Mouse (Mus musculus): Measurements from ENCODE around the gene Slc9a7. TPM values are rescaled to one million over a fixed set of nuclear protein-coding genes. Genes with fewer than 3 reads are reported as not detected.
A peak's percentile ranks its signal among the peaks of the same experiment; 100 is the strongest.

Gene Slc9a7
- 10 to 100 TPM in 25 of 26 experiments, 1 to 10 TPM in 1; 9.7 to 90.5 (median 28.4) TPM for total RNA-seq (2018; cell fraction: chromatin; rRNA removed)
- 10 to 100 TPM in 25 of 26 experiments, 1 to 10 TPM in 1; 9.7 to 50.6 (median 21.8) TPM for total RNA-seq (2018; cell fraction: cytosol; rRNA removed)
- 10 to 100 TPM; 14.1 to 76.9 (median 32.0) TPM for total RNA-seq (2018; cell fraction: nucleus; rRNA removed)
- 6.2 to 18.1 TPM (median 8.3 TPM) in 3 replicates for polyA plus RNA-seq (2018)

GRCm38 (mm10) chrX:20291282-20292039 lies at the start of gene Slc9a7:
Slc9a7 (minus strand) TSS chrX:20291807.
- 19% methylated on average over 47 of the region's 65 CpGs for WGBS (ENCODE audit: missing documents)
- Histone ChIP-seq H3K79me2 (ENCODE audit: inconsistent target) (peaks cover 42% of the 10 kb centered on the region), H3K36me3 (ENCODE audit: inconsistent target) (no peaks in the 10 kb centered on the region), H3K4me3 (ENCODE audit: inconsistent target) (peak within 1 kb of the TSS; percentile 55), H3K27ac (0 out of 2 replicates have a peak within 1 kb of the TSS, but pooled peaks have one; percentile 12)

GRCm38 (mm10) chrX:20335722-20336121 lies 44.1 kb upstream of the Slc9a7 start:
- Histone ChIP-seq H3K4me3 (ENCODE audit: inconsistent target) (no peak overlapping the region), H3K79me2 (ENCODE audit: inconsistent target) (no peaks in the 10 kb centered on the region), H3K36me3 (ENCODE audit: inconsistent target) (no peaks in the 10 kb centered on the region), H3K27ac (no peak overlapping the region)
- 37% methylated on average over 2 of the region's 2 CpGs for WGBS (ENCODE audit: missing documents)

- Histone ChIP-seq H3K27ac (no peak overlapping the region), H3K79me2 (ENCODE audit: inconsistent target) (no peaks in the 10 kb centered on the region)
- 90% methylated on average over 1 of the region's 1 CpGs for WGBS (ENCODE audit: missing documents)
Observed at GRCm38 (mm10) chrX:20332756-20333155, 41.1 kb upstream of the Slc9a7 start.

GRCm38 (mm10) chrX:20307215-20307614 lies 15.6 kb upstream of the Slc9a7 start:
- peak overlapping the region; percentile 64 for H3K27ac ChIP-seq
- no peaks in the 10 kb centered on the region for H3K36me3 ChIP-seq (ENCODE audit: inconsistent target)
- no peak overlapping the region for H3K4me3 ChIP-seq (ENCODE audit: inconsistent target)
- 21% methylated on average over 3 of the region's 3 CpGs for WGBS (ENCODE audit: missing documents)
- H3K79me2 ChIP-seq (ENCODE audit: inconsistent target) = no peaks in the 10 kb centered on the region

More at GRCm38 (mm10) chrX:20332756-20333155, 41.1 kb upstream of the Slc9a7 start:
- Histone ChIP-seq H3K4me3 (ENCODE audit: inconsistent target) (no peak overlapping the region), H3K36me3 (ENCODE audit: inconsistent target) (no peaks in the 10 kb centered on the region)

GRCm38 (mm10) chrX:20305941-20306340 lies 14.3 kb upstream of the Slc9a7 start:
- H3K36me3 ChIP-seq (ENCODE audit: inconsistent target) = no peaks in the 10 kb centered on the region
- H3K4me3 ChIP-seq (ENCODE audit: inconsistent target) = no peak overlapping the region
- H3K79me2 ChIP-seq (ENCODE audit: inconsistent target) = no peaks in the 10 kb centered on the region
- H3K27ac ChIP-seq = no peak overlapping the region

- H3K79me2 ChIP-seq (ENCODE audit: inconsistent target) = no peaks in the 10 kb centered on the region
- H3K36me3 ChIP-seq (ENCODE audit: inconsistent target) = no peaks in the 10 kb centered on the region
- no peak overlapping the region for H3K27ac ChIP-seq
- no peak overlapping the region for H3K4me3 ChIP-seq (ENCODE audit: inconsistent target)
Observed at GRCm38 (mm10) chrX:20303280-20303679, 11.7 kb upstream of the Slc9a7 start.

GRCm38 (mm10) chrX:20292040-20292417 lies 422 bp upstream of the Slc9a7 start:
- no peak overlapping the region for H3K27ac ChIP-seq
- H3K79me2 ChIP-seq (ENCODE audit: inconsistent target) = peaks cover 42% of the 10 kb centered on the region
- WGBS (ENCODE audit: missing documents) = 73% methylated on average over 6 of the region's 11 CpGs
- H3K36me3 ChIP-seq (ENCODE audit: inconsistent target) = no peaks in the 10 kb centered on the region
- no peak overlapping the region for H3K4me3 ChIP-seq (ENCODE audit: inconsistent target)

- no peak overlapping the region for H3K27ac ChIP-seq
- 21% methylated on average over 5 of the region's 5 CpGs for WGBS (ENCODE audit: missing documents)
Observed at GRCm38 (mm10) chrX:20290715-20291114, 892 bp downstream of the Slc9a7 start.

GRCm38 (mm10) chrX:20288674-20289073 lies 2.9 kb downstream of the Slc9a7 start:
- Histone ChIP-seq H3K4me3 (ENCODE audit: inconsistent target) (no peak overlapping the region), H3K36me3 (ENCODE audit: inconsistent target) (no peaks in the 10 kb centered on the region), H3K79me2 (ENCODE audit: inconsistent target) (peaks cover 66% of the 10 kb centered on the region), H3K27ac (no peak overlapping the region)
- WGBS (ENCODE audit: missing documents) = 77% methylated on average over 3 of the region's 3 CpGs

More at GRCm38 (mm10) chrX:20290715-20291114, 892 bp downstream of the Slc9a7 start:
- Histone ChIP-seq H3K4me3 (ENCODE audit: inconsistent target) (peak overlapping the region; percentile 55), H3K79me2 (ENCODE audit: inconsistent target) (peaks cover 45% of the 10 kb centered on the region), H3K36me3 (ENCODE audit: inconsistent target) (no peaks in the 10 kb centered on the region)

GRCm38 (mm10) chrX:20286254-20286653 lies 5.4 kb downstream of the Slc9a7 start:
- H3K27ac ChIP-seq = 0 out of 2 replicates have a peak overlapping the region, but pooled peaks have one; percentile 4

GRCm38 (mm10) chrX:20279424-20279823 lies 12.2 kb downstream of the Slc9a7 start:
- Histone ChIP-seq H3K79me2 (ENCODE audit: inconsistent target) (peaks cover 62% of the 10 kb centered on the region), H3K27ac (no peak overlapping the region), H3K36me3 (ENCODE audit: inconsistent target) (no peaks in the 10 kb centered on the region), H3K4me3 (ENCODE audit: inconsistent target) (no peak overlapping the region)
- WGBS (ENCODE audit: missing documents) = 68% methylated on average over 6 of the region's 6 CpGs

More at GRCm38 (mm10) chrX:20286254-20286653, 5.4 kb downstream of the Slc9a7 start:
- H3K4me3 ChIP-seq (ENCODE audit: inconsistent target) = no peak overlapping the region
- no peaks in the 10 kb centered on the region for H3K36me3 ChIP-seq (ENCODE audit: inconsistent target)
- WGBS (ENCODE audit: missing documents) = 29% methylated on average over 2 of the region's 2 CpGs
- H3K79me2 ChIP-seq (ENCODE audit: inconsistent target) = peaks cover 83% of the 10 kb centered on the region

- H3K36me3 ChIP-seq (ENCODE audit: inconsistent target) = no peaks in the 10 kb centered on the region
- no peak overlapping the region for H3K27ac ChIP-seq
- no peak overlapping the region for H3K4me3 ChIP-seq (ENCODE audit: inconsistent target)
- H3K79me2 ChIP-seq (ENCODE audit: inconsistent target) = peaks cover 53% of the 10 kb centered on the region
Observed at GRCm38 (mm10) chrX:20273854-20274253, 17.8 kb downstream of the Slc9a7 start.

- no peak overlapping the region for H3K27ac ChIP-seq
- WGBS (ENCODE audit: missing documents) = 40% methylated on average over 1 of the region's 1 CpGs
- H3K79me2 ChIP-seq (ENCODE audit: inconsistent target) = peaks cover 58% of the 10 kb centered on the region
- no peak overlapping the region for H3K4me3 ChIP-seq (ENCODE audit: inconsistent target)
- H3K36me3 ChIP-seq (ENCODE audit: inconsistent target) = no peaks in the 10 kb centered on the region
Observed at GRCm38 (mm10) chrX:20271980-20272379, 19.6 kb downstream of the Slc9a7 start.

GRCm38 (mm10) chrX:20269980-20270379 lies 21.6 kb downstream of the Slc9a7 start:
- no peak overlapping the region for H3K4me3 ChIP-seq (ENCODE audit: inconsistent target)
- H3K36me3 ChIP-seq (ENCODE audit: inconsistent target) = no peaks in the 10 kb centered on the region
- peaks cover 62% of the 10 kb centered on the region; the same call in 1 of the 2 replicates for H3K79me2 ChIP-seq (ENCODE audit: inconsistent target)
- no peak overlapping the region for H3K27ac ChIP-seq
- WGBS (ENCODE audit: missing documents) = 35% methylated on average over 2 of the region's 3 CpGs

- Histone ChIP-seq H3K4me3 (ENCODE audit: inconsistent target) (no peak overlapping the region), H3K27ac (no peak overlapping the region), H3K79me2 (ENCODE audit: inconsistent target) (peaks cover 53% of the 10 kb centered on the region; the same call in 1 of the 2 replicates), H3K36me3 (ENCODE audit: inconsistent target) (no peaks in the 10 kb centered on the region)
- WGBS (ENCODE audit: missing documents) = 100% methylated on average over 1 of the region's 2 CpGs
Observed at GRCm38 (mm10) chrX:20264370-20264769, 27.2 kb downstream of the Slc9a7 start.
